Mouse (Mus musculus) kidney, embryonic 14.5 days (tissue): ENCODE results near the gene Ndufb6. TPM values are rescaled to one million over a fixed set of nuclear protein-coding genes. Genes with fewer than 3 reads are reported as not detected.

Experiments
- ATAC-seq: fragments of 200-750 bp; cut with Nextera tagmentation; 2 replicates; pipeline ENCODE4 v1.8.0; 2017; ENCODE audit warnings: moderate number of reproducible peaks, mild to moderate bottlenecking, moderate TSS enrichment, moderate library complexity; ENCODE audit not compliant: low FRiP score, low TSS enrichment
- H3K27ac ChIP-seq: fragments of 300-500 bp; sonication (generic); 2 replicates; pipeline ENCODE4 v1.5.1; 2014; ENCODE audit warnings: low read depth, mild to moderate bottlenecking, low read length, moderate library complexity, mixed read lengths
- H3K27me3 ChIP-seq: fragments of 300-500 bp; sonication (generic); 2 replicates; pipeline ENCODE4 v1.6.1; 2014; ENCODE audit warnings: mild to moderate bottlenecking, low read length; ENCODE audit not compliant: control insufficient read depth, insufficient read depth
- H3K36me3 ChIP-seq: fragments of 300-500 bp; sonication (generic); 2 replicates; pipeline ENCODE4 v1.6.1; 2014; ENCODE audit warnings: low read length, mixed read lengths; ENCODE audit not compliant: control insufficient read depth, insufficient read depth
- H3K4me1 ChIP-seq: fragments of 300-500 bp; sonication (generic); 2 replicates; pipeline ENCODE4 v1.6.1; 2014; ENCODE audit warnings: low read length, mixed read lengths; ENCODE audit not compliant: control insufficient read depth, insufficient read depth
- H3K4me2 ChIP-seq: fragments of 300-500 bp; sonication (generic); replicated peaks from 2 replicates; pipeline ENCODE4 v1.6.1; 2014; ENCODE audit warnings: low read depth, mild to moderate bottlenecking, low read length
- H3K4me3 ChIP-seq: fragments of 300-500 bp; sonication (generic); 2 replicates; pipeline ENCODE4 v1.5.1; 2014; ENCODE audit warnings: mild to moderate bottlenecking, low read length
- H3K9ac ChIP-seq: fragments of 300-500 bp; sonication (generic); 2 replicates; pipeline ENCODE4 v1.6.1; 2014; ENCODE audit warnings: low read depth, mild to moderate bottlenecking, low read length, moderate library complexity
- H3K9me3 ChIP-seq: fragments of 300-500 bp; sonication (generic); 2 replicates; pipeline ENCODE4 v1.6.1; 2016; ENCODE audit warnings: low read length; ENCODE audit not compliant: control insufficient read depth
- WGBS: fragments of 180-500 bp; shearing (Covaris S2); extraction: QIAGEN DNeasy Blood & Tissue Kit; methylation state at CpG from one replicate; pipeline ENCODE4 v1.1.7; 2014; 5-methylcytosine and 5-hydroxymethylcytosine counted together
- polyA plus RNA-seq: library from polyadenylated mRNA; unstranded; fragments of >200 nt; fragmentation: Nextera tagmentation; extraction: Ambion mirVana; gene quantifications from 2 replicates; pipeline ENCODE4 v1.2.1, GENCODE M21; 2014

Gene Ndufb6
- polyA plus RNA-seq, 1 experiment from 2014 or later, result 316 TPM

GRCm38 (mm10) chr4:40240272-40240744, 38.9 kb downstream of the Ndufb6 start:
- peak; percentile 76 for ATAC-seq
- Histone ChIP-seq H3K27me3 (no peaks in the 10 kb centered on the region), H3K4me3 (peak overlapping the region; percentile 62), H3K4me1 (0 out of 2 replicates have a peak, but pooled peaks cover 4% of the 10 kb centered on the region), H3K27ac (no peak overlapping the region), H3K9me3 (no peaks in the 10 kb centered on the region), H3K9ac (no peak overlapping the region), H3K4me2 (peak overlapping the region; percentile 84), H3K36me3 (no peaks in the 10 kb centered on the region)
- 24% methylated on average over 5 of the region's 5 CpGs for WGBS

- H3K27ac ChIP-seq, result peak within 1 kb of the TSS; percentile 53; the same call in 1 of the 2 replicates
- 1% methylated on average over 32 of the region's 35 CpGs for WGBS
- no peaks in the 10 kb centered on the region for H3K9me3 ChIP-seq
- H3K4me1 ChIP-seq, result 0 out of 2 replicates have a peak, but pooled peaks cover 4% of the 10 kb centered on the region
- peak within 1 kb of the TSS; percentile 84 for H3K4me2 ChIP-seq
- H3K9ac ChIP-seq, result peak within 1 kb of the TSS; percentile 63
- peak within 1 kb of the TSS; percentile 62 for H3K4me3 ChIP-seq
- ATAC-seq, result peak; percentile 64; the same call in 1 of the 2 replicates
- H3K27me3 ChIP-seq, result no peaks in the 10 kb centered on the region
- H3K36me3 ChIP-seq, result no peaks in the 10 kb centered on the region
Observed at GRCm38 (mm10) chr4:40239409-40240271, 39.6 kb downstream of the Ndufb6 start, which contains the start of gene Ddx58. Ddx58 (minus strand) TSS chr4:40239828.

GRCm38 (mm10) chr4:40238483-40239408, 40.5 kb downstream of the Ndufb6 start:
- 2% methylated on average over 17 of the region's 17 CpGs for WGBS
- Histone ChIP-seq H3K4me3 (peak overlapping the region; percentile 62), H3K4me2 (peak overlapping the region; percentile 84), H3K27ac (peak overlapping the region; percentile 53; the same call in 1 of the 2 replicates), H3K4me1 (0 out of 2 replicates have a peak, but pooled peaks cover 4% of the 10 kb centered on the region), H3K9me3 (no peaks in the 10 kb centered on the region), H3K27me3 (no peaks in the 10 kb centered on the region), H3K36me3 (no peaks in the 10 kb centered on the region), H3K9ac (peak overlapping the region; percentile 63; the same call in 1 of the 2 replicates)
- peak; percentile 61 for ATAC-seq

- Histone ChIP-seq H3K4me3 (no peak overlapping the region), H3K4me2 (no peak overlapping the region), H3K9me3 (no peaks in the 10 kb centered on the region), H3K9ac (no peak overlapping the region), H3K27ac (no peak overlapping the region), H3K36me3 (no peaks in the 10 kb centered on the region), H3K4me1 (0 out of 2 replicates have a peak, but pooled peaks cover 4% of the 10 kb centered on the region), H3K27me3 (no peaks in the 10 kb centered on the region)
- no peak for ATAC-seq
- WGBS, result 85% methylated on average over 4 of the region's 4 CpGs
Observed at GRCm38 (mm10) chr4:40236829-40237228, 42.4 kb downstream of the Ndufb6 start.

- WGBS, result 78% methylated on average over 6 of the region's 6 CpGs
- Histone ChIP-seq H3K27ac (no peak overlapping the region), H3K4me2 (no peak overlapping the region), H3K27me3 (no peaks in the 10 kb centered on the region), H3K9me3 (no peaks in the 10 kb centered on the region), H3K9ac (no peak overlapping the region), H3K36me3 (no peaks in the 10 kb centered on the region), H3K4me3 (no peak overlapping the region), H3K4me1 (0 out of 2 replicates have a peak, but pooled peaks cover 4% of the 10 kb centered on the region)
- ATAC-seq, result no peak
Observed at GRCm38 (mm10) chr4:40234256-40234655, 45.0 kb downstream of the Ndufb6 start.

GRCm38 (mm10) chr4:40233062-40233664, 46.1 kb downstream of the Ndufb6 start:
- WGBS, result 88% methylated on average over 7 of the region's 7 CpGs
- no peak for ATAC-seq
- no peak overlapping the region for H3K4me3 ChIP-seq
- no peak overlapping the region for H3K9ac ChIP-seq
- no peaks in the 10 kb centered on the region for H3K4me1 ChIP-seq
- H3K36me3 ChIP-seq, result no peaks in the 10 kb centered on the region
- H3K4me2 ChIP-seq, result no peak overlapping the region
- no peaks in the 10 kb centered on the region for H3K27me3 ChIP-seq
- H3K27ac ChIP-seq, result no peak overlapping the region
- H3K9me3 ChIP-seq, result no peaks in the 10 kb centered on the region

- no peaks in the 10 kb centered on the region for H3K9me3 ChIP-seq
- H3K4me1 ChIP-seq, result no peaks in the 10 kb centered on the region
- no peak overlapping the region for H3K4me2 ChIP-seq
- H3K27ac ChIP-seq, result no peak overlapping the region
- H3K36me3 ChIP-seq, result no peaks in the 10 kb centered on the region; the same call in 1 of the 2 replicates
- no peak overlapping the region for H3K9ac ChIP-seq
- no peak overlapping the region for H3K4me3 ChIP-seq
- ATAC-seq, result no peak
- WGBS, result 92% methylated on average over 6 of the region's 6 CpGs
- no peaks in the 10 kb centered on the region for H3K27me3 ChIP-seq
Observed at GRCm38 (mm10) chr4:40229723-40230122, 49.5 kb downstream of the Ndufb6 start.

GRCm38 (mm10) chr4:40227886-40228285, 51.3 kb downstream of the Ndufb6 start:
- Histone ChIP-seq H3K36me3 (no peaks in the 10 kb centered on the region; the same call in 1 of the 2 replicates), H3K9me3 (no peaks in the 10 kb centered on the region), H3K4me1 (no peaks in the 10 kb centered on the region), H3K27me3 (no peaks in the 10 kb centered on the region), H3K4me3 (no peak overlapping the region), H3K9ac (no peak overlapping the region), H3K4me2 (no peak overlapping the region), H3K27ac (no peak overlapping the region)
- 92% methylated on average over 7 of the region's 7 CpGs for WGBS
- ATAC-seq, result no peak
